Mouse (Mus musculus) embryo, embryonic 9.5 days (tissue): ENCODE data around the gene Rassf10.
A peak's percentile ranks its signal among the peaks of the same experiment; 100 is the strongest.
"Not testable (repeated sequence)": the region's sequence is repeated elsewhere in the genome, so short reads cannot be mapped to it uniquely, and the experiment has no call there.

Source experiments
- DNase-seq: peaks from one replicate; pipeline ENCODE4 v3.0.0-alpha.2; 2017; ENCODE audit errors: extremely low spot score

The Rassf10 gene

DNA sequence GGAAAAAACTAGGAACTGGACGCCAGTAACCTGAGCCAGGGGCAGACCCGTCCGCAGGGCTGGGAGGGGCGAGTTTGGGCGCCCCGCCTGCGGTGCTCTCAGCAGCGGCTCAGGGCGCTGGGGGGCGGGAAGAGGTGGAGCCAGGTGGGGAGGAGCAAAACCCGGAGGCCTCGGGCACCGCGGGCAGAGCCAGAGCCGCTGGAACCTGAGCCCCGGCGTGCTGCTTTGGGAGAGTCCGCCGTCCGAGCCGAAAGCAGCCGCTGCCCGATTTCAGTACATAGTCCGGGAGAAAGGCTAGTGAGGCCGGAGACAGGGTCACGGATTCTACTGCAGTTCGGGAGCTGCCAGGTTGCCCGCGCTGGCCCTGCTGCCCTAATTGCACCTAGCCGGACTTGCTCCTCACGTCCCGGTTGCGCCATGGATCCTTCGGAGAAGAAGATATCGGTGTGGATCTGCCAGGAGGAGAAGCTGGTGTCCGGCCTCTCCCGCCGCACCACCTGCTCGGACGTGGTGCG lies at the start of gene Rassf10:
Gene Rassf10, plus strand, starts transcription at position 186 of the 515 bp plus-strand sequence.
- peak; percentile 84 for DNase-seq

- no peak for DNase-seq
These were observed 46.9 kb upstream of the Rassf10 start for GRCm38 (mm10) chr7:112906848-112907247.

- no peak for DNase-seq
These were observed 46.3 kb upstream of the Rassf10 start for GRCm38 (mm10) chr7:112907468-112907867.

GRCm38 (mm10) chr7:112909164-112909563 lies 44.6 kb upstream of the Rassf10 start:
- no peak for DNase-seq

DNA sequence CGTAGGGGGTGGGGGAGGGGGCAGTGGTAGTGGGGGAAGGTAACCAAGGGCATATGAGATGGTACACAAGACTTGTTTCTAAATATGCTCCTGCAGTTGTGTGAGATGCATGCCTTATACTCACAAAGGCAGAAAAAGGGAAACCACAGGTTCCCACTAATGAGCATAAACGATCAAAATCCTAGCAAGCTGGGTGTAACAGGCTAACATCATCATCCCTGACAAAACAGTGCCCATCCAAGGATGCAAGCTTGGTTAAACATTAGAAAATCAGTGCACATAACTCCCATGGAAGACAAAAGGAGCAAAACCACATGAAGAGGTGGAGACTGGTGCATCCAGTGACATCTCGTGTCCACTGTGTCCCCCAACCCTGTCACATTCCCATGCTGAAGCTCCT lies 40.8 kb upstream of the Rassf10 start:
- no peak for DNase-seq

- DNase-seq: no peak
These were observed 38.2 kb upstream of the Rassf10 start for GRCm38 (mm10) chr7:112915571-112915970.

DNA sequence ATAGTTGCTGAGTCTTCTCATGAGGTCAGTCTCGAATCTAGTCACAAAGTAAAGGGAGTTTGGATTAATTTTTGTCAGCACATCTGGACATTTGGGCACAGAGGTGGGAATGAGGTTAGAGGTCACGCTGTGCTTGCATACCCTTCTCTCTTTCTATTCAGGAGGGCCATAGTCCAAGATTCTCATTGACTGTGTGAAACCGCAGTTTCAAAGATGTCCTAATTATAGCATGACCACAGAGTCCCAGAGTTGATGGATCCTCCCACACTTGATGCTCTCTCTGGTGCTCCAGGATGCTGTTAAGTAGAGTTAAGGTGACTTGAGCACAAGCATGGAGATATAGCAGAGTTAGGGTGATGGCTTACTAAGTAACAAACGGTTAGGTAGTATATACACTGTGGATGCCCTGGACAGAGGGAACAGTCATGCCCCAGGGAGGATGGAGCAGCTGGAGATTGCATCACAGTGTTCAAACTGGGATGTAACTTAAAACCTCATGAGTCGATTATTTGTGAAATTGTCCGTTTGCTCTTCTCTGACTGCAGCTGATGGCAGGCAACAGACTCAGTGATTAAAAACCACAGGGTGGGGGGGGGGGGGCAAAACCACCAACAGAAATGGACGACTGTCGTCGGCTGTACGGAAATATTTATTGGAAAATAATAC lies 36.0 kb upstream of the Rassf10 start:
- no peak for DNase-seq

- DNase-seq: no peak
These were observed 35.3 kb upstream of the Rassf10 start for GRCm38 (mm10) chr7:112918279-112918991.

DNA sequence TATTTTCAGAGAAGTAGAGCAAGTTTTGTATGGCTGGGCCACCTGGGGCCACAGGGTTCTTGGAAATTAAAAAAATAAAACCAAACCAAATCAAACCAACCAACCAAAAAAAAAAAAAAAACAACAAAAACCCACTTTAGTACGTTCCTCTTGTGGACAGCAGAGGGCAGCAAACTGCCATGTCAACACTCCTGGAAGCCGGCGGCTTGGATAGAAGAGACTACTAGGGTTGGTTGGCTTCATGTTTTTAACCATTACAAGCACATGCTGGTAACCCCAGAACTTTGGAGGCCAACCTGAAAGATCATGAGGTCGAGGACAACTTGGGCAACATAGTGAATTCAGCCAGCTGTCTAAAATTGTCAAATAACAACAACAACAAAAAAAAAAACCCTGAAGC lies 33.9 kb upstream of the Rassf10 start:
- DNase-seq: peak; percentile 54

- DNase-seq: no peak
These were observed 31.0 kb upstream of the Rassf10 start for GRCm38 (mm10) chr7:112922801-112923200.

DNA sequence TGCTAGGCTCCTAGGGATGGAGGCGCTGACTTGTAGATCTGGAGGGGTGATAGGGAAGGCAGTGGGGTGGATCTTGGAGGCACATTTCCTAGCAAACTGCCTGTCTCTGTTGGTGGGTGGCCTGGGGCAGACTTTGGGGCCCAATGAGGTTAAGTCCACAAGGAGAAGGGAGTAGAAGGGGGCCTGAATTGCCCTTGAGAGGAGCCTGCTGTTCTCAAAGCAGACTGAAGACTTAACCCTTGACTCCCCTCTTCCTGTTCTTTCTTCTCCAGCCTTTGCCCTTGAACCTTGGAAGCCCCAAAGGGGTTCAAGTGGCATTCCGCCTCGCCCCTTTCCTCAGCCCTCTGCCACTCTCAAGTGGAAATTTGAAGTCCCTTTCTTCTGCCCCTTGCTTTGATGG lies 30.1 kb upstream of the Rassf10 start:
- no peak for DNase-seq

- no peak for DNase-seq
These were observed 23.1 kb upstream of the Rassf10 start for GRCm38 (mm10) chr7:112930669-112931068.

DNA sequence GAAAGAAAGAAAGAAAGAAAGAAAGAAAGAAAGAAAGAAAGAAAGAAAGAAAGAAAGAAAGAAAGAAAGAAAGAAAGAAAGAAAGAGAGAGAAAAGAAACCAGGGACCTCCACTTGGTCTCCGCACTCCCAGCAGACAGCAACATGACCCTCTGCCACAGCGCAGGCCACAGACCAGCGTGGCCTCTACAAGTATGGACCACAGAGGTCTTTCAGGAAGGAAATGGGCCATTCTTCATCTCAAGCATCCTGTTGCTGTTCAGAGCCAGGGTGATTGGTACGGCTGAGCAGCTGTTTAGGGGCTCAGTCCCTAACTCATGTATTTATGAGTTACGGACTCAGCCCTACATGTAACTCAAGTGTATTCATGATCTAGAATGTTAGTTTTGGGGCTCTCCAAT lies 17.9 kb upstream of the Rassf10 start:
- DNase-seq: not testable (repeated sequence)

- DNase-seq: no peak
These were observed 16.7 kb upstream of the Rassf10 start for GRCm38 (mm10) chr7:112937089-112937488.

- no peak for DNase-seq
These were observed 14.8 kb upstream of the Rassf10 start for GRCm38 (mm10) chr7:112938959-112939358.

- no peak for DNase-seq
These were observed 11.2 kb upstream of the Rassf10 start for GRCm38 (mm10) chr7:112942567-112942966.

DNA sequence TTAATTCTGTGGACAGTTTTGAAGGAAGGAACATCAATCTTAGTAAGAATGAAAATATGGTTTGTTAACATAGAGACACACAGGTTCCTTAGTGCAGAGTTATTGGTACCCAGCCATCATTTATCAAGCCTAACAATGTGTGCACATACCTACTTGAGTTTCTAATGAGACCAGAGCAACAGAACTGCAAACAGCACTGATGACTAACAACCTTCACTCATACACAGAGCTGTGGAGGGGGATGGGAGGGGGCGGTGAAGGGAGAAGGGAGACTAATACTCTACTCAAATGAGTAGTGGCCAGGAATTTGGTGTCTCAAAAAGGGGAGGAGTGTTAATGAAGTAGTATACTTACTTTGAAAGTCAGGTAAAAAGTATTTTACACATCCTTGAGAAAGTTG lies 10.7 kb upstream of the Rassf10 start:
- DNase-seq: no peak

DNA sequence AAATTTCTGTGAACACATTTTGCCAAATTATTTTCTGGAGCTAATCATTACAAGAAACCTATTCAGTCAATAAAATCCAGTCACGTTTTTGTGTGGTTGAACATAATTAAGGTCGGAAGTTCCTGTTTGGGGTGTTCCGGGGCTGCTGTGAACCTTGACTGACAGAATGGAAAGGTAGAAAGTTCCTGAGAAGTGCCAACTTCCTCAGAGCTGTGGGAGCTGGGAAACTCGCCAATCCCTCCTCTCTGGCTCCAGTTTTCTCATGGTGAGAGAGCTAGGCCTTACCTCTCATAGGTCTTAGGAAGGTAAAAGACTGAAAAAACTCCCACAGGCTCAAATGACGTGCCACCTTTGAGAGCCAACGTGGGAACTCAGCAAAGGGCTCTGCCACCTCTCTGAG lies 7.1 kb upstream of the Rassf10 start:
- no peak for DNase-seq

GRCm38 (mm10) chr7:112954351-112955102 lies 765 bp downstream of the Rassf10 start:
- no peak for DNase-seq

DNA sequence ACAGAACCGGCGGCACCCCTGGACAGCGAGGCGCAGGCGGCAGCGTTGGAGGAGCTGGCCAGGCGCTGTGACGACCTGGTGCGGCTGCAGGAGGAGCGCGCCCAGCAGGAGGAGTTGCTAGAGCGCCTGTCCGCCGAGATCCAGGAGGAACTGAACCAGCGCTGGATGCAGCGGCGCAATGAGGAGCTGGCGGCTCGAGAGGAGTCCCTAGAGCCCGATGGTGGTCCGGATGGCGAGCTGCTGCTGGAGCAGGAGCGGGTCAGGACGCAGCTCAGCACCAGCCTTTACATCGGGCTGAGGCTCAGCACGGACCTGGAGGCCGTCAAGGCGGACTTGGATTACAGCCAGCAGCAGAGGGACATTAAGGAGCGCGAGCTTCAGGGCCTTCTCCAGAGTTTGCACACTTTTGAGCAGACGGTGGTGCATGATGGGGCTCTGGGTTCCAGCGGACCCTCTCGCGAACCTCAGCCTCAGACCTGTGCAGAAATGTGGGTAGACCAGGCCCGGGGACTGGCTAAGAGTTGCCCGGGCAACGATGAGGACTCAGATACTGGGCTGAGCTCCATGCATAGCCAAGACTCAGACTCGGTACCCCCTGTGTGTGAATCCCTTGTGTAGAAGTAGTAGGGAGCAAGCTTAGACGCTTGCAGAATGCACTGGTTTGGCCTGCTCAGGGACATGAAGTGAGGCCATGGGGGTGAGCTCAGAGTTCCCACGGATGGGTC lies 1.5 kb downstream of the Rassf10 start:
- peak; percentile 35 for DNase-seq

GRCm38 (mm10) chr7:112955955-112956354 lies 2.2 kb downstream of the Rassf10 start:
- DNase-seq: no peak

DNA sequence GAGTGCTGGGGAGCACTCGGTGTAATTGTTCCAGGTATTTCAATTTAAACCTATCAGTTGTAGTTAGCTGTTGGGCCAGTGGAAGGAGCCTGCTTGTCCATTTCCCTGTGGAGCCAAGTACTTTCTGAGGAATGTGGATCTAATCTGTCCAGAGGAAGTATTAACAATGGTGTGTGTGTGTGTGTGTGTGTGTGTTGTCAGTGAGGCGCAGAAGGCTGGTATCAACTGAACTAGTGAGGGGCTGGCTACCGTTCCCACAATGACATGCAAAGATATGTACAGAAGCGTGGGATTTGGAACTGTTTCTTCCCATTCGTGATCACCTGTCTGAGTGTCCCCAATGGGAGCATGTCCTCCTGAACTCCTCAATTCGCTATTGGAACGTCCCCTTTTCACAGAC lies 3.2 kb downstream of the Rassf10 start:
- DNase-seq: peak; percentile 8
